Comparison of ENCODE assay signal across 8 mouse cellular contexts in genomic region chr16:30586935-30587493, GRCm38 (mm10). TPM values are rescaled to one million over a fixed set of nuclear protein-coding genes. Genes with fewer than 3 reads are reported as not detected.
DNase-seq lines count a peak whose midpoint lies in the region; ATAC-seq and TF ChIP-seq lines count a peak whose summit lies in the region.

No protein-coding gene starts in this region.

- ATAC-seq in erythroblast, adult 5-6 weeks (replicated peaks; ENCODE audit: low FRiP score, poor library complexity, severe bottlenecking), result no peak
- no peak for ATAC-seq in liver, embryonic 14.5 days (ENCODE audit: insufficient read depth)

- TF ChIP-seq CTCF in testis, adult 2 months (IDR thresholded peaks at IDR 0.05; ENCODE audit: control insufficient read depth, insufficient read depth, insufficient replicate concordance, low read depth, low read length), result no peak
- TF ChIP-seq CTCF in liver, embryonic 14.5 days (IDR thresholded peaks at IDR 0.05; ENCODE audit: low read depth), result no peak

- 1% methylated on average over 19 of the region's 19 CpGs for WGBS in liver, embryonic 14.5 days (ENCODE audit: insufficient replicate concordance)

- H3K9me3 ChIP-seq in erythroblast, embryonic 14.5 days (ENCODE audit: control insufficient read depth, low read length), result no peaks in the 10 kb centered on the region
- no peaks in the 10 kb centered on the region for H3K9me3 ChIP-seq in liver, embryonic 14.5 days (ENCODE audit: control insufficient read depth, low read length)

- H3K4me2 ChIP-seq in liver, embryonic 14.5 days (ENCODE audit: low read depth), result peak overlapping the region; percentile 71

- H3K4me1 ChIP-seq in erythroblast, embryonic 14.5 days (ENCODE audit: control insufficient read depth), result peaks cover 19% of the 10 kb centered on the region
- H3K4me1 ChIP-seq in testis, adult 2 months (ENCODE audit: control insufficient read depth, insufficient read depth, low read length), result peaks cover 2% of the 10 kb centered on the region
- H3K4me1 ChIP-seq in liver, embryonic 14.5 days (replicated peaks; ENCODE audit: control insufficient read depth in 2 of 2, insufficient read depth in 2 of 2, low read length in 1 of 2), result peaks cover 0 to 5% of the 10 kb centered on the region in 2 experiments; a peak in 2 of 4 replicates

- H3K36me3 ChIP-seq in erythroblast, embryonic 14.5 days (ENCODE audit: control insufficient read depth), result peaks cover 38% of the 10 kb centered on the region
- H3K36me3 ChIP-seq in testis, adult 2 months (ENCODE audit: control insufficient read depth, insufficient read depth, low read length), result peaks cover 3% of the 10 kb centered on the region
- peaks cover 22% of the 10 kb centered on the region for H3K36me3 ChIP-seq in liver, embryonic 14.5 days (replicated peaks; ENCODE audit: control insufficient read depth, insufficient read depth, low read depth)

- peak overlapping the region; percentile 97 for H3K27ac ChIP-seq in testis, adult 2 months (ENCODE audit: control insufficient read depth, insufficient read depth, low read depth, low read length)
- peak overlapping the region; percentile 22; the same call in 1 of the 2 replicates for H3K27ac ChIP-seq in liver, embryonic 14.5 days

- DNase-seq in testis, postnatal 10 days (ENCODE audit: low spot score), result no peak
- no peak for DNase-seq in liver, embryonic 14.5 days (ENCODE audit: low read depth in 3 of 3, low spot score in 3 of 3)
- no peak for DNase-seq in ovary, adult 18-20 months (ENCODE audit: low spot score)
- no peak for DNase-seq in retina, embryonic 14.5 days (ENCODE audit: low spot score)
- DNase-seq in thymus, postnatal 36 days, result no peak

- H3K4me3 ChIP-seq in erythroblast, embryonic 14.5 days (replicated peaks), result peak overlapping the region; percentile 78
- H3K4me3 ChIP-seq in testis, adult 2 months (ENCODE audit: control insufficient read depth, low read depth, low read length), result peak overlapping the region; percentile 100
- H3K4me3 ChIP-seq in liver, embryonic 14.5 days (ENCODE audit: insufficient read depth in 1 of 2, low read depth in 2 of 2, low read length in 2 of 2), result peak overlapping the region; percentile 92 to 100

- TF ChIP-seq POLR2A in testis, adult 2 months (IDR thresholded peaks at IDR 0.05; ENCODE audit: control insufficient read depth, low read depth, low read length), result no peak

- no peak for TF ChIP-seq EP300 in liver, embryonic 14.5 days (IDR thresholded peaks at IDR 0.05; ENCODE audit: low read depth)

- peaks cover 15% of the 10 kb centered on the region for H3K27me3 ChIP-seq in erythroblast, embryonic 14.5 days (ENCODE audit: control insufficient read depth)
- H3K27me3 ChIP-seq in testis, adult 2 months (ENCODE audit: control insufficient read depth, insufficient read depth, low read length), result no peaks in the 10 kb centered on the region
- no peaks in the 10 kb centered on the region for H3K27me3 ChIP-seq in liver, embryonic 14.5 days (ENCODE audit: control insufficient read depth, insufficient read depth, low read length)

- H3K9ac ChIP-seq in liver, embryonic 14.5 days (replicated peaks), result peak overlapping the region; percentile 84

RNA-seq across cellular contexts. Expression of gene Lsg1, which starts 0.4 kb away (rescaled TPM):
- 0.39 and 0.61 TPM in 2 replicates for polyA plus RNA-seq in erythroblast, embryonic 14.5 days (2012)
- total RNA-seq in erythroblast, adult 5-6 weeks (2015; ENCODE audit: low replicate concordance), result 9.2 and 11.5 TPM in 2 replicates
- total RNA-seq in erythroblast, adult 5-6 weeks (2017; ENCODE audit: low replicate concordance), result 18.0 and 36.7 TPM in 2 replicates
- 11.2 and 11.9 TPM in 2 replicates for polyA plus RNA-seq in testis, adult 2 months (2012; rRNA removed)
- polyA plus RNA-seq in liver, embryonic 14.5 days (2012; rRNA removed), result 7.1 and 12.3 TPM in 2 replicates
- 28.2 and 28.8 TPM in 2 replicates for polyA plus RNA-seq in liver, embryonic 14.5 days (2014; fragmentation: Nextera tagmentation; extraction: Ambion mirVana)

RNA-seq across cellular contexts. Expression of gene Fam43a, which starts 12.5 kb away (rescaled TPM):
- 0.11 and 0.17 TPM in 2 replicates for polyA plus RNA-seq in erythroblast, embryonic 14.5 days (2012)
- 0.58 and 0.63 TPM in 2 replicates for total RNA-seq in erythroblast, adult 5-6 weeks (2015; ENCODE audit: low replicate concordance)
- 0.84 and 1.4 TPM in 2 replicates for total RNA-seq in erythroblast, adult 5-6 weeks (2017; ENCODE audit: low replicate concordance)
- polyA plus RNA-seq in testis, adult 2 months (2012; rRNA removed), result 0.35 and 0.69 TPM in 2 replicates
- 2.7 and 2.9 TPM in 2 replicates for polyA plus RNA-seq in liver, embryonic 14.5 days (2012; rRNA removed)
- 1.6 and 2.0 TPM in 2 replicates for polyA plus RNA-seq in liver, embryonic 14.5 days (2014; fragmentation: Nextera tagmentation; extraction: Ambion mirVana)

RNA-seq across cellular contexts. Expression of gene Tmem44, which starts 36.4 kb away (rescaled TPM):
- 0.01 TPM in 2 replicates for polyA plus RNA-seq in erythroblast, embryonic 14.5 days (2012)
- 0.21 TPM in 1 of 2 replicates, not detected in the other for total RNA-seq in erythroblast, adult 5-6 weeks (2015; ENCODE audit: low replicate concordance)
- 0.70 and 0.77 TPM in 2 replicates for total RNA-seq in erythroblast, adult 5-6 weeks (2017; ENCODE audit: low replicate concordance)
- polyA plus RNA-seq in testis, adult 2 months (2012; rRNA removed), result 1.2 and 1.7 TPM in 2 replicates
- 0.85 and 0.87 TPM in 2 replicates for polyA plus RNA-seq in liver, embryonic 14.5 days (2012; rRNA removed)
- polyA plus RNA-seq in liver, embryonic 14.5 days (2014; fragmentation: Nextera tagmentation; extraction: Ambion mirVana), result 0.46 and 0.48 TPM in 2 replicates
